Mouse (Mus musculus) small intestine, adult 2 months (tissue): ENCODE results near the gene Rpl19.

Experiments
- CTCF ChIP-seq: fragments of 200-500 bp; IDR thresholded peaks from 2 replicates; pipeline ENCODE4 v1.5.1; 2012; ENCODE audit warnings: low read depth, mild to moderate bottlenecking, control low read depth, inconsistent platforms, low read length, moderate library complexity, mixed read lengths; ENCODE audit not compliant: insufficient replicate concordance, insufficient read length; ENCODE audit errors: extremely low read depth
- POLR2A ChIP-seq: fragments of 200-500 bp; IDR thresholded peaks from 2 replicates; pipeline ENCODE4 v1.6.1; 2012; ENCODE audit warnings: low read depth, mild to moderate bottlenecking, control low read depth, inconsistent platforms, low read length, moderate library complexity

GRCm38 (mm10) chr11:97978392-97978791 is 48.1 kb upstream of the Rpl19 start:
- no peak for TF ChIP-seq CTCF
- TF ChIP-seq POLR2A = no peak
